Mouse (Mus musculus) layer of hippocampus, postnatal 14 days (tissue): ENCODE measurements around the gene Gpr35. TPM values are rescaled to one million over a fixed set of nuclear protein-coding genes. Genes with fewer than 3 reads are reported as not detected.
"Not testable (repeated sequence)": the region's sequence is repeated elsewhere in the genome, so short reads cannot be mapped to it uniquely, and the experiment has no call there.

Experiments used
- DNase-seq, 2 experiments: peaks; one replicate each; pipeline ENCODE4 v3.0.0; 2021 to 2022; ENCODE audit warnings: low spot score in 2 of 2, mixed read lengths in 1 of 2
- total RNA-seq, 2 experiments: library from RNA; stranded (reverse); gene quantifications; 2 replicates each; pipeline ENCODE4 v1.2.3; 2021

Gpr35 gene
- total RNA-seq, 2 experiments from 2014 or later = 0.45 to 1.0 TPM

GRCm38 (mm10) chr1:92930171-92930706 is 20.4 kb upstream of the Gpr35 start:
- no peak for DNase-seq

GRCm38 (mm10) chr1:92933611-92934010 is 17.1 kb upstream of the Gpr35 start:
- DNase-seq = no peak

DNA sequence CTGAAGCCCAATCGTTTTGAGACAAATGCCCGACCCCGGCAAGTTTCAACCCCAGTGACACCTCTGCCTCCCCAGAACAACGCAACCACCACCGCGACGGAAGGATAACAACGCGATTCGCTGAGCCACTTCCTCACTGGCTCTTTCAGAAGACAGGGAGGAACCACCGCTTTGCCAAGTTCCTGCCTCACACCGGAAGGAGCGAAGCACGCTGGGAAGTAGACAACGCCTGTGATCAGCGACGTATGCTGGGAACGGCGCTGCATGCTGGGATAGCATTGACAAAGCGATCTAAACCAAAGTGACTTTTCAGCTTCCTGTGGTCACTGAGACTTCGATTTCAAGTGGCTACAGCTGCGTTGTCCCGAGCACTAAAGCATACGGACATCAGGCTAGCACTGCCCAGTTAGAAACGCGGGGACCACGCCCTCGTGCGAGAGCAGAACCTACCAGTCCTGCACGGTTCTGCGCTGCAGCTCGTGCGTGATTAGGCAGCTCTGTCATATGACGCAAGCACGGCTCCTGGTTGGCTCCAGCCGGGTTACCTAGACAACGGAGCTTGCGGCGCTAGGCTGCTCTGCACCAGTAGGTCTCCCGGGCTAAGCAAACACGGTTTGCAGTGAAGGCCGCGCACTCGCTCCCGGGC is 16.4 kb upstream of the Gpr35 start, which contains the start of gene Capn10:
Gene Capn10 (plus strand): TSS at position 195 of the 646 bp plus-strand sequence.
- peak; percentile 97 to 98 for DNase-seq

GRCm38 (mm10) chr1:92935054-92935962 is 15.4 kb upstream of the Gpr35 start:
- DNase-seq = peak in 1 of 2 experiments; percentile 39

- DNase-seq = no peak
Observed at GRCm38 (mm10) chr1:92935977-92936376, 14.7 kb upstream of the Gpr35 start.

- DNase-seq = no peak
Observed at GRCm38 (mm10) chr1:92936467-92936866, 14.2 kb upstream of the Gpr35 start.

DNA sequence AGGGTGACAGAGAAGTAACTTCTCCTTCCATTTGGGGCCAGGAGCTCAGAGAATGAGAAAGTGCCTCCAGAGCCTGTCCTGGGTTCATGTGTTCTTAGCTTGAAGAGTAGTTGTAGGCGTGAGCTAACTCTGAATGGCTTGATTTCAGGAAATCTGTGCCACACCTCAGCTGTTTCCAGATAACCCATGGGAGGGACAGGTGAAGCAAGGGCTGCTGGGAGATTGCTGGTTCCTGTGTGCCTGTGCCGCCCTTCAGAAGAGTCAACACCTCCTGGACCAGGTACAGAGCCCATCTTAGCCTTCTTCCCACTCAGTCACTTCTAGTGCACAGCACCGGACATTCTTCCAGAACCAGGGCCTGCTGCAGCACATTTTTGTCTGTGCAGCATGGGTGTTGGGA is 12.9 kb upstream of the Gpr35 start:
- no peak for DNase-seq

GRCm38 (mm10) chr1:92939746-92940145 is 10.9 kb upstream of the Gpr35 start:
- DNase-seq = no peak

DNA sequence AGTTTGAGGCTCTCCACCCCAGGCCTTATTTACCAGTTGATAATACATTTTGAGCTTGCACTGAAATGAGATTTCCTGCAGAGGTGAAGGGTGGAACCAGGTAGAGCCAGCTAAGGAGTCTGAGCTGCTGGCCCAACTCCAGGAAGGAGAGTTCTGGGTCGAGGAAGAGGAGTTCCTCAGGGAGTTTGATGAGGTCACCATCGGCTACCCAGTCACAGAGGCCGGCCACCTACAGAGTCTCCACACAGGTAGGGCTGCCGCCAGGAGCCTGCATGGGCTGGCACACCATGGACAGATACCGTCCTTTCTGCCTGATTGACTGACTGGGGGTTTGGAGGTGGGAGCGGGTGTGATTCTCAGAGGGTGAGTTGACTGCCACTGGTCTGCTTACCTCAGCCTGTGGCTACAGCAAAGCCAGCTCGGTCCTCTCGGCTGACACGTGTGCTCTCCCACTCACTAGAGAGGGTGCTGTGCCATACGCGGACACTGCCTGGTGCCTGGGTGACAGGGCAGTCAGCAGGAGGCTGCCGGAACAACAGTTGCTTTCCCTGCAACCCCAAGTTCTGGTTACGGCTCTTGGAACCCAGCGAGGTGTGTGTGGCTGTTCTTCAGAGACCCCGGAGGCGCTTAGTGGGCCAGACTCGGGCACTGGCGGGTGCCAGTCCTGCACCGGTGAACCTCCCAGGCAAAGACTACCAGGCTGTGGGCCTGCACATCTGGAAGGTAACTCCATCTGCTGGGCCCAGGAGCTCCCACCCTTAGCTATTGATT is 7.3 kb upstream of the Gpr35 start:
- DNase-seq = no peak

- DNase-seq = no peak
Observed at GRCm38 (mm10) chr1:92947966-92948365, 2.7 kb upstream of the Gpr35 start.

DNA sequence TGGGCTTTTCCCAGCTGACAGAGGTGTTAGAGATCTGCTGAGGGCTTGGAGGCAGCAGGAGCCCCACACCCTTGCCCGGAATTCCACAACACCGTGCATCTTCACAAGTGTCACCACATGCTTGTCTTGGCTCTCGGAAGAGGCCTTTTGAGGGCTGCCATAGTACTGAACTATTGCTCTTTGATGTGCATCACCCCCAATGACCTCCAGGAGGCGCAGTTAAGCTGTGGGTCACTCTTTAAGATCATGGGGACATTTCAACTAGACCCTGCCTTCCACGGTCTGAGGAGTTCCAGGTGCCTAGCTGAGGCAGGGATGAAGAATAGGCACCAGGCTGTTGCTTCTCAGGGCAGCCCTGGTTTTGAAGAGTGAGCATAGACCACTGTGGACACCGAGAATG is 1.2 kb upstream of the Gpr35 start:
- DNase-seq = no peak

- no peak for DNase-seq
Observed at GRCm38 (mm10) chr1:92953641-92954040, 3.0 kb downstream of the Gpr35 start.

- DNase-seq = peak; percentile 58 to 72
Observed at GRCm38 (mm10) chr1:92956571-92957335, 6.1 kb downstream of the Gpr35 start.

GRCm38 (mm10) chr1:92958999-92959398 is 8.3 kb downstream of the Gpr35 start:
- DNase-seq = no peak

- DNase-seq = not testable (repeated sequence)
Observed at GRCm38 (mm10) chr1:92970791-92971190, 20.1 kb downstream of the Gpr35 start.

- DNase-seq = no peak
Observed at GRCm38 (mm10) chr1:92971879-92972795, 21.5 kb downstream of the Gpr35 start.

DNA sequence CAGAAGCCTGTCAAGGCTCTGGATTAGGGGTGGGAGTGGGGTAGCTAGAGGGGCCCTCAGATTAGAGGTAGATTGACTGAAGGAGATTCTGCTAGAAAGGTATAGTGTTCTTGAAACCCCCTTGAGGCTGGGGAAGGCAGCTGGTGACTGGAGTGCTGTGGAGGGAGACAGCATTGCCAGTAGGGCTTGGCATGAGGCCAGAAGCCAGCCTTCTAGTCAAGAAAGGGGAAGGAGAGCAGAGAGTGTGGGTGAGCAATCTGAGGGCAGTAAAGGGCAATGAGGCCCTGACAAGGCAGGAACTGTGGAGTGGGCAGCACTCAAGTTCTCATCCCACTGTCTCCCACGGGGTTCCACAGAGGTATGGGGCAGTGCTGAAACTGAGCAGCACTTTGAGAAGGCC is 22.2 kb downstream of the Gpr35 start:
- peak in 1 of 2 experiments; percentile 27 for DNase-seq

DNA sequence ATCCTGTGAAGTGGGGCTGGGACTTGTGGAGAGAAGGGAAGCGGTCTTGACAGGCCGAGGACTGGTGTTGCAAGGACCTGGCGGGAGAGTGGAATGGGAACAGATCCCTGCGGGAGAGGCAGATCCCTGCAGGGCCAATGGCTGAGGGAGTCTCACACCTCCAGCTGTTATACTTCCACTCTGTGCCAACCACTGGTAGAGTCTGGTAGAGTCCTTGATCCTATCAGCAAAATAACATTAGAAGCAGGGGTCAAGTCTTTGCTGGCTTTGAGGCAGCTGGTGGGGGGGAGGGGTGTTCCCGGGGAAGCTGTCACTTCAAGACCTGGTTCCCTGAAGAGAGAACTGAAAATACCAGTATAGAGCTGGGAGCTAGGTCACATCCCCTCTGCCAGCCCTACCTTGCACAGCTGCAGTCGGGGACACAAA is 25.5 kb downstream of the Gpr35 start:
- DNase-seq = no peak

GRCm38 (mm10) chr1:92978645-92979044 is 28.0 kb downstream of the Gpr35 start:
- no peak for DNase-seq
